Mouse (Mus musculus) G1E (cell line): ENCODE results near the gene Ptprm. TPM values are rescaled to one million over a fixed set of nuclear protein-coding genes. Genes with fewer than 3 reads are reported as not detected.

Source experiments
- ATAC-seq: 2 replicates; pipeline ENCODE4 v1.8.0; 2016; ENCODE audit warnings: mild to moderate bottlenecking; ENCODE audit not compliant: insufficient number of reproducible peaks, poor library complexity, low FRiP score, severe bottlenecking; ENCODE audit errors: extremely low read depth
- DNase-seq: peaks from one replicate; pipeline ENCODE4 v3.0.0; 2012; ENCODE audit warnings: low spot score
- H3K27me3 ChIP-seq: 2 replicates; pipeline ENCODE4 v1.6.1; 2012; ENCODE audit warnings: mild to moderate bottlenecking, low read length, inconsistent platforms; ENCODE audit not compliant: insufficient read depth
- H3K36me3 ChIP-seq: replicated peaks from 2 replicates; pipeline ENCODE3; 2012; ENCODE audit warnings: mild to moderate bottlenecking, inconsistent platforms
- H3K4me1 ChIP-seq: 2 replicates; pipeline ENCODE4 v1.6.1; 2012; ENCODE audit warnings: low read depth, low read length, inconsistent platforms, mixed read lengths; ENCODE audit not compliant: insufficient read depth
- H3K4me3 ChIP-seq: 2 replicates; pipeline ENCODE4 v1.5.1; 2012; ENCODE audit warnings: low read depth, mild to moderate bottlenecking, inconsistent platforms, low read length, moderate library complexity, mixed read lengths
- H3K9me3 ChIP-seq: replicated peaks from 2 replicates; pipeline ENCODE4 v1.6.1; 2012; ENCODE audit warnings: inconsistent platforms
- CTCF ChIP-seq: IDR thresholded peaks from 2 replicates; pipeline ENCODE4 v1.5.1; 2012; ENCODE audit warnings: low read depth, low read length, inconsistent platforms, mixed read lengths
- GATA1 ChIP-seq: IDR thresholded peaks from 2 replicates; pipeline ENCODE4 v1.6.1; 2012; ENCODE audit warnings: borderline replicate concordance, low read length, inconsistent platforms, mixed read lengths
- GATA2 ChIP-seq: IDR thresholded peaks from 2 replicates; pipeline ENCODE4 v1.6.1; 2012; ENCODE audit warnings: low read depth, low read length, inconsistent platforms, borderline replicate concordance
- POLR2AphosphoS5 ChIP-seq: IDR thresholded peaks from 2 replicates; pipeline ENCODE4 v1.6.1; 2012; ENCODE audit warnings: low read depth, low read length, inconsistent platforms; ENCODE audit not compliant: insufficient replicate concordance
- TAL1 ChIP-seq: conservative IDR thresholded peaks from 2 replicates; pipeline ENCODE4 v1.6.1; 2012; ENCODE audit warnings: low read depth, low read length, inconsistent platforms, mixed read lengths
- polyA plus RNA-seq: library from polyadenylated mRNA; stranded (reverse); fragments of >175 nt; gene quantifications from 2 replicates; pipeline ENCODE4 v1.2.3, GENCODE M21; 2012
- total RNA-seq, 2 experiments: library from RNA; stranded (forward) in 1 of 2; stranded (reverse) in 1 of 2; fragments of 200-1000 nt in 1 of 2; fragments of >200 nt in 1 of 2; fragmentation: Nextera tagmentation in 1 of 2; gene quantifications; 2 replicates each; pipeline ENCODE4 v1.2.3; 2014 to 2017

Ptprm gene
- total and polyA plus RNA-seq, 3 experiments = 0.27 TPM; not detected in 2

- Histone ChIP-seq H3K4me3 (no peak overlapping the region), H3K36me3 (no peaks in the 10 kb centered on the region), H3K27me3 (no peaks in the 10 kb centered on the region), H3K9me3 (peaks cover 51% of the 10 kb centered on the region), H3K4me1 (no peaks in the 10 kb centered on the region)
- DNase-seq = no peak
- TF ChIP-seq POLR2AphosphoS5 (no peak), GATA1 (no peak), CTCF (no peak), GATA2 (no peak), TAL1 (no peak)
- ATAC-seq = no peak
Observed at GRCm38 (mm10) chr17:67073139-67073538, 281.1 kb downstream of the Ptprm start.

GRCm38 (mm10) chr17:67071231-67072009 lies 282.8 kb downstream of the Ptprm start:
- Histone ChIP-seq H3K4me1 (no peaks in the 10 kb centered on the region), H3K36me3 (no peaks in the 10 kb centered on the region), H3K4me3 (no peak overlapping the region), H3K27me3 (no peaks in the 10 kb centered on the region), H3K9me3 (peaks cover 49% of the 10 kb centered on the region)
- ATAC-seq (no peak), DNase-seq (no peak)
- no peak for TF ChIP-seq POLR2AphosphoS5
- TF ChIP-seq TAL1 = no peak
- TF ChIP-seq GATA1 = no peak
- no peak for TF ChIP-seq GATA2
- no peak for TF ChIP-seq CTCF

GRCm38 (mm10) chr17:67063611-67064010 lies 290.6 kb downstream of the Ptprm start:
- TF ChIP-seq TAL1 (no peak), GATA1 (no peak), GATA2 (no peak), POLR2AphosphoS5 (no peak), CTCF (no peak)
- H3K36me3 ChIP-seq = no peaks in the 10 kb centered on the region
- ATAC-seq (no peak), DNase-seq (no peak)
- no peaks in the 10 kb centered on the region for H3K27me3 ChIP-seq
- H3K9me3 ChIP-seq = peaks cover 40% of the 10 kb centered on the region
- H3K4me3 ChIP-seq = no peak overlapping the region
- no peaks in the 10 kb centered on the region for H3K4me1 ChIP-seq

- ATAC-seq = no peak
- Histone ChIP-seq H3K36me3 (no peaks in the 10 kb centered on the region), H3K27me3 (no peaks in the 10 kb centered on the region), H3K4me3 (no peak overlapping the region), H3K4me1 (no peaks in the 10 kb centered on the region), H3K9me3 (peaks cover 44% of the 10 kb centered on the region)
- TF ChIP-seq TAL1 (no peak), POLR2AphosphoS5 (no peak), CTCF (no peak), GATA2 (no peak), GATA1 (no peak)
- DNase-seq = no peak
Observed at GRCm38 (mm10) chr17:67055681-67056080, 298.6 kb downstream of the Ptprm start.

- H3K36me3 ChIP-seq = no peaks in the 10 kb centered on the region
- H3K4me1 ChIP-seq = no peaks in the 10 kb centered on the region
- peaks cover 38% of the 10 kb centered on the region for H3K9me3 ChIP-seq
- DNase-seq (no peak), ATAC-seq (no peak)
- H3K27me3 ChIP-seq = no peaks in the 10 kb centered on the region
- no peak overlapping the region for H3K4me3 ChIP-seq
- TF ChIP-seq GATA2 (no peak), POLR2AphosphoS5 (no peak), TAL1 (no peak), GATA1 (no peak)
Observed at GRCm38 (mm10) chr17:67054202-67054601, 300.1 kb downstream of the Ptprm start.

GRCm38 (mm10) chr17:67052624-67053314 lies 301.5 kb downstream of the Ptprm start:
- no peaks in the 10 kb centered on the region for H3K36me3 ChIP-seq
- H3K27me3 ChIP-seq = no peaks in the 10 kb centered on the region
- H3K9me3 ChIP-seq = peaks cover 46% of the 10 kb centered on the region
- no peak for ATAC-seq
- no peaks in the 10 kb centered on the region for H3K4me1 ChIP-seq
- no peak overlapping the region for H3K4me3 ChIP-seq
- no peak for DNase-seq
- no peak for TF ChIP-seq GATA1
- TF ChIP-seq TAL1 = no peak
- no peak for TF ChIP-seq CTCF
- no peak for TF ChIP-seq POLR2AphosphoS5
- no peak for TF ChIP-seq GATA2
